Mouse (Mus musculus): ENCODE data around the gene Cdc45. TPM values are rescaled to one million over a fixed set of nuclear protein-coding genes. Genes with fewer than 3 reads are reported as not detected.

Cdc45 gene
- polyA plus RNA-seq, 1 experiment from 2014 or later: 8.9 TPM

GRCm38 (mm10) chr16:18785025-18785424 is 26.8 kb downstream of the Cdc45 start:
- TF ChIP-seq CTCF (IDR thresholded peaks at IDR 0.05; ENCODE audit: low read depth): no peak
- H3K36me3 ChIP-seq (ENCODE audit: control insufficient read depth, insufficient read depth): peaks cover 11% of the 10 kb centered on the region; the same call in 1 of the 2 replicates
- no peak overlapping the region for H3K4me3 ChIP-seq (ENCODE audit: low read depth, low read length)
- no peaks in the 10 kb centered on the region for H3K27me3 ChIP-seq (replicated peaks; ENCODE audit: control insufficient read depth, insufficient read depth, low read length)
- no peaks in the 10 kb centered on the region for H3K4me1 ChIP-seq (replicated peaks; ENCODE audit: control insufficient read depth, insufficient read depth, low read length)
- H3K9me3 ChIP-seq (ENCODE audit: control insufficient read depth): no peaks in the 10 kb centered on the region
- WGBS: 91% methylated on average over 7 of the region's 7 CpGs
- no peak overlapping the region for H3K27ac ChIP-seq (ENCODE audit: low read depth, low read length)
- H3K9ac ChIP-seq (ENCODE audit: low read depth, low read length): no peak overlapping the region
- H3K4me2 ChIP-seq (replicated peaks; ENCODE audit: low read depth): no peak overlapping the region
- ATAC-seq: no peak

- Histone ChIP-seq H3K4me1 (replicated peaks; ENCODE audit: control insufficient read depth, insufficient read depth, low read length) (no peaks in the 10 kb centered on the region; the same call in 1 of the 2 replicates), H3K27ac (ENCODE audit: low read depth, low read length) (no peak overlapping the region), H3K36me3 (ENCODE audit: control insufficient read depth, insufficient read depth) (peaks cover 11% of the 10 kb centered on the region; the same call in 1 of the 2 replicates), H3K9ac (ENCODE audit: low read depth, low read length) (no peak overlapping the region), H3K27me3 (replicated peaks; ENCODE audit: control insufficient read depth, insufficient read depth, low read length) (peaks cover 18% of the 10 kb centered on the region; the same call in 1 of the 2 replicates), H3K4me2 (replicated peaks; ENCODE audit: low read depth) (no peak overlapping the region), H3K9me3 (ENCODE audit: control insufficient read depth) (no peaks in the 10 kb centered on the region), H3K4me3 (ENCODE audit: low read depth, low read length) (no peak overlapping the region)
- no peak for ATAC-seq
- WGBS: 90% methylated on average over 10 of the region's 10 CpGs
- no peak for TF ChIP-seq CTCF (IDR thresholded peaks at IDR 0.05; ENCODE audit: low read depth)
These were observed 30.0 kb downstream of the Cdc45 start for GRCm38 (mm10) chr16:18781810-18782209.

GRCm38 (mm10) chr16:18778461-18778860 is 33.3 kb downstream of the Cdc45 start:
- WGBS: 56% methylated on average over 2 of the region's 2 CpGs
- Histone ChIP-seq H3K27ac (ENCODE audit: low read depth, low read length) (no peak overlapping the region), H3K36me3 (ENCODE audit: control insufficient read depth, insufficient read depth) (peaks cover 3% of the 10 kb centered on the region; the same call in 1 of the 2 replicates), H3K9me3 (ENCODE audit: control insufficient read depth) (no peaks in the 10 kb centered on the region), H3K4me3 (ENCODE audit: low read depth, low read length) (peak overlapping the region; percentile 41; the same call in 1 of the 2 replicates), H3K4me1 (replicated peaks; ENCODE audit: control insufficient read depth, insufficient read depth, low read length) (no peaks in the 10 kb centered on the region; the same call in 1 of the 2 replicates), H3K9ac (ENCODE audit: low read depth, low read length) (no peak overlapping the region), H3K27me3 (replicated peaks; ENCODE audit: control insufficient read depth, insufficient read depth, low read length) (peaks cover 33% of the 10 kb centered on the region), H3K4me2 (replicated peaks; ENCODE audit: low read depth) (0 out of 2 replicates have a peak overlapping the region, but pooled peaks have one; percentile 27)
- no peak for TF ChIP-seq CTCF (IDR thresholded peaks at IDR 0.05; ENCODE audit: low read depth)
- no peak for ATAC-seq

GRCm38 (mm10) chr16:18777101-18778080 is 34.4 kb downstream of the Cdc45 start:
- H3K27ac ChIP-seq (ENCODE audit: low read depth, low read length): no peak overlapping the region
- TF ChIP-seq CTCF (IDR thresholded peaks at IDR 0.05; ENCODE audit: low read depth): no peak

GRCm38 (mm10) chr16:18776556-18777100 is 35.2 kb downstream of the Cdc45 start, which contains the start of gene Cldn5:
TSS of gene Cldn5 (plus strand) at chr16:18776847.
- Histone ChIP-seq H3K4me2 (replicated peaks; ENCODE audit: low read depth) (peak within 1 kb of the TSS; percentile 67), H3K9ac (ENCODE audit: low read depth, low read length) (peak within 1 kb of the TSS; percentile 31; the same call in 1 of the 2 replicates), H3K27ac (ENCODE audit: low read depth, low read length) (no peak within 1 kb of the TSS), H3K4me3 (ENCODE audit: low read depth, low read length) (peak within 1 kb of the TSS; percentile 41), H3K36me3 (ENCODE audit: control insufficient read depth, insufficient read depth) (0 out of 2 replicates have a peak, but pooled peaks cover 3% of the 10 kb centered on the region), H3K9me3 (ENCODE audit: control insufficient read depth) (no peaks in the 10 kb centered on the region), H3K27me3 (replicated peaks; ENCODE audit: control insufficient read depth, insufficient read depth, low read length) (peaks cover 33% of the 10 kb centered on the region), H3K4me1 (replicated peaks; ENCODE audit: control insufficient read depth, insufficient read depth, low read length) (no peaks in the 10 kb centered on the region; the same call in 1 of the 2 replicates)
- 12% methylated on average over 19 of the region's 19 CpGs for WGBS
- peak; percentile 28; the same call in 1 of the 2 replicates for ATAC-seq
- TF ChIP-seq CTCF (IDR thresholded peaks at IDR 0.05; ENCODE audit: low read depth): no peak

More at GRCm38 (mm10) chr16:18777101-18778080, 34.4 kb downstream of the Cdc45 start:
- peak overlapping the region; percentile 31; the same call in 1 of the 2 replicates for H3K9ac ChIP-seq (ENCODE audit: low read depth, low read length)
- H3K36me3 ChIP-seq (ENCODE audit: control insufficient read depth, insufficient read depth): peaks cover 3% of the 10 kb centered on the region; the same call in 1 of the 2 replicates
- no peaks in the 10 kb centered on the region; the same call in 1 of the 2 replicates for H3K4me1 ChIP-seq (replicated peaks; ENCODE audit: control insufficient read depth, insufficient read depth, low read length)
- no peaks in the 10 kb centered on the region for H3K9me3 ChIP-seq (ENCODE audit: control insufficient read depth)
- ATAC-seq: 0 out of 2 replicates have a peak, but pooled peaks have one; percentile 28
- peak overlapping the region; percentile 41 for H3K4me3 ChIP-seq (ENCODE audit: low read depth, low read length)
- H3K4me2 ChIP-seq (replicated peaks; ENCODE audit: low read depth): peak overlapping the region; percentile 67
- peaks cover 33% of the 10 kb centered on the region for H3K27me3 ChIP-seq (replicated peaks; ENCODE audit: control insufficient read depth, insufficient read depth, low read length)
- WGBS: 3% methylated on average over 80 of the region's 80 CpGs
